Mouse (Mus musculus) left cerebral cortex, adult 8-10 months (tissue): ENCODE results near the gene Tas2r118. TPM values are rescaled to one million over a fixed set of nuclear protein-coding genes. Genes with fewer than 3 reads are reported as not detected.
A peak's percentile ranks its signal among the peaks of the same experiment; 100 is the strongest.

Experiments used
- DNase-seq, 2 experiments: peaks; one replicate each; pipeline ENCODE4 v3.0.0; 2022; ENCODE audit warnings: low spot score in 2 of 2
- total RNA-seq, 4 experiments: library from RNA; stranded (reverse); gene quantifications; 2 replicates each; pipeline ENCODE4 v1.2.4; 2022

Gene Tas2r118
- not detected for total RNA-seq

GRCm38 (mm10) chr6:23969960-23970359 is at the start of gene Tas2r118:
Gene Tas2r118, minus strand, starts transcription at chr6:23970060.
- DNase-seq: no peak

- no peak for DNase-seq
These were observed 48.5 kb upstream of the Tas2r118 start for GRCm38 (mm10) chr6:24018320-24018719.

GRCm38 (mm10) chr6:23993276-23993675 is 23.4 kb upstream of the Tas2r118 start:
- peak in 1 of 2 experiments; percentile 26 for DNase-seq

GRCm38 (mm10) chr6:23990687-23991387 is 21.0 kb upstream of the Tas2r118 start:
- no peak for DNase-seq

GRCm38 (mm10) chr6:23986293-23986692 is 16.4 kb upstream of the Tas2r118 start:
- DNase-seq: no peak

GRCm38 (mm10) chr6:23966980-23967379 is 2.9 kb downstream of the Tas2r118 start:
- DNase-seq: peak in 1 of 2 experiments; percentile 39

GRCm38 (mm10) chr6:23965925-23966324 is 3.9 kb downstream of the Tas2r118 start:
- no peak for DNase-seq

- DNase-seq: no peak
These were observed 6.1 kb downstream of the Tas2r118 start for GRCm38 (mm10) chr6:23963741-23964140.

- no peak for DNase-seq
These were observed 29.1 kb downstream of the Tas2r118 start for GRCm38 (mm10) chr6:23940776-23941175.

GRCm38 (mm10) chr6:23938575-23939488 is 31.0 kb downstream of the Tas2r118 start:
- no peak for DNase-seq

- no peak for DNase-seq
These were observed 33.4 kb downstream of the Tas2r118 start for GRCm38 (mm10) chr6:23936414-23936813.

- no peak for DNase-seq
These were observed 46.1 kb downstream of the Tas2r118 start for GRCm38 (mm10) chr6:23923806-23924205.

Other genes with a start within 250 kb of the Tas2r118 start
- gene Cadps2, start 130.6 kb downstream of the Tas2r118 start, total RNA-seq: 10 to 100 TPM; 69.8 to 86.7 (median 77.5) TPM
- gene Slc13a1, start 198.0 kb upstream of the Tas2r118 start, total RNA-seq: under 1 TPM; 0.14 to 0.70 (median 0.30) TPM